Mouse (Mus musculus) retina, adult 2 months (tissue): ENCODE data around the gene 4933430I17Rik.
"Not testable (repeated sequence)": the region's sequence is repeated elsewhere in the genome, so short reads cannot be mapped to it uniquely, and the experiment has no call there.

Experiments used
- DNase-seq: peaks from one replicate; pipeline ENCODE4 v3.0.0-alpha.2; 2012; ENCODE audit warnings: low read depth, low spot score

The 4933430I17Rik gene

DNA sequence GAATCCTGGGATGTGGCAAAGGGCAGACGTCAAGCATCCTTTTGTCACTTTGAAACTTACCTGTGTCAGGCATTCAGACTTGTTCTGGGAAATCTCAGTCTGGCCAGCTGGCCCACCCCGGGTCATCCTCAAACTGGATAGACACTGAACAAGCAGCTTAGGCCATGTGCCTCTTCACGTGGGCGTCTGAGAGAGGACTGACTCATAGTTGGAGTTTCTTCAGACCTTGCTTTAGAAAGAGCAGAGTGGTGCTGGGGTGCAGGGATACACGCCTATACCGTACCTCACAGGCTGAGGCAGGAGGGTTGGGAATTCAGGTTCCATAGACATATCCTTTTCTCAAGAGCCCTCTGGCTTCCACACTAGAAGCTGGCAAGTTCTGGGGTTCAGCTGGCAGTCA is 18.6 kb downstream of the 4933430I17Rik start:
- no peak for DNase-seq

DNA sequence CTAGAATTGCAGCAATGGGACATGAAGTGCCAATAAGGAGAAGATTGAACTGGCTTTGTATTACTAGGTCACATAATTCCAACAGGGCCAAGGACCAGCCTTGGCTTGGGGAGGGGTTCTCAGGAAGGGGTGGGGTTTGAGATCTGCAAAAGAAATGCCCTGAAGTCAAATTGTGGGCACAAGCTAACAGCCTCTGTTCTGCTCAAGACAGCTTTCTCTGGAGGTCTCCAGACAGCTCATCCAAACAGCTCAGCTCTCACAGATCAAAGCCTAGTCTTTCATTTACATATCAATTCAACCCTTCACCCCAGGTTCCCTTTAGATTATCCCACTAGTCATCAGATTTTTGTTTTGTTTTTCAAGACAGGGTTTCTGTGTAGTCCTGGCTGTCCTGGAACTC is 19.6 kb downstream of the 4933430I17Rik start:
- no peak for DNase-seq

DNA sequence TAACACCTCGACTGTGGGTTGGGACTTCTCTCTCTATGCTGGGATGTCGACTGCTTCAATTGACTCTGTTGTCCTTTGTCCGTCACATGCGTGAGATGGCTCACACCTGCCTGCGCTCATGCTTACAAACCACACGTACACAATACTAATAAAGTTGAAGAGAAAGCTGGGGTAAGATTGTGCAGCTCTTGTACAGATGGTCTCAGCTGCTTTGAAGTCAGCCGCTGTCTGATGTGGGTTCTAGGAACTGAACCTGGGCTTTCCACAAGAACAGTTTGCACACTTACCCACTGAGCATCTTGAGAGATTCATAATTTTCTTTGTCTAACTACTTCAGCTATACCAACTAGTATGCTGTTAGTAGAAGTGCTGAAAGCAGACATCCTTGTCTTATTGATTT is 26.8 kb downstream of the 4933430I17Rik start:
- DNase-seq, result no peak

DNA sequence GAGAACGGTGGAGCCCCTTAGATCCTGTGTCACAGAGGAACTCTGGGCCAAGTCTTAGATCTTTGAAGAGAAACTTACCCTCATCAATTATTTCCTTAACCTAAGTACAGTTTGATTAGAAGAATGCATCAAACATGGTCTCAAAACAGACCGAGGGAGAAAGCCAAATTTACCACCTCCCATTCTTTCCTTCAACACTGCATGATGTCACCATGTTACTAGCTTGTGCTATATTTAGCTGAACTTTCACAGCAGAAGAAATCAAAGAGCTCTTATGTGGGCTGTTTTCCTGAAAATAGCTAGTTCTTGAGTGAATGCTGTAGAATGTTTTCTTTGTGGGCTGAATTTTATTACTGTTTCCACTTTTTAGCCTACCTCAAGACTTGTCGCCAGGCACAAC is 32.3 kb downstream of the 4933430I17Rik start:
- no peak for DNase-seq

DNA sequence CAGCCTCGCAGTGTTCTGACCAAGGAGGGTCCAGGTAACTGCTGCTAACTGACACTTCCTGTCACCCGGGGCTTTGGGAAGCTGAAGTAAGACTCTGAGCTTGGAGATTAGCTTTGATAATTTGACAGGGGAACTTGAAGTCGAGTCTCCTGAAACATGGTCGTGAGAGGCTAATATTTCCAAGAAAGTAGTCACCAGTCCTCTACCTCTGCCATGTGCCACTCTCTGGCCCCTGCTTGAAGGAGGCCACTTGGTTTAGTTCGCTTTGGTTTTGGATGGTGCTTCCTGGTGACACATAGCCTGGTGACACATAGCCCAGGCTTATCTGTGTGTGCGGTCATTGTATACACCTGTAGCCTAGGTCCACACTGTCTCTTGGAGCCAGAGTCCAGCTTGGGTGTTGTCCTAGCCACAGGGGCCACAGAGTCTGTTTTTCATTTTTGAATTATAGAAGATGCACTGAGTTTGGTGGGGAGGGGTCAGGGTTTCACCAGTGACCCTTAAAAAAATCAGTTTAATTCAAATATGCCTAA is 34.7 kb downstream of the 4933430I17Rik start, which contains the start of gene Rgs3:
Rgs3 (plus strand) TSS at position 51 of the 533 bp plus-strand sequence.
- DNase-seq, result no peak

DNA sequence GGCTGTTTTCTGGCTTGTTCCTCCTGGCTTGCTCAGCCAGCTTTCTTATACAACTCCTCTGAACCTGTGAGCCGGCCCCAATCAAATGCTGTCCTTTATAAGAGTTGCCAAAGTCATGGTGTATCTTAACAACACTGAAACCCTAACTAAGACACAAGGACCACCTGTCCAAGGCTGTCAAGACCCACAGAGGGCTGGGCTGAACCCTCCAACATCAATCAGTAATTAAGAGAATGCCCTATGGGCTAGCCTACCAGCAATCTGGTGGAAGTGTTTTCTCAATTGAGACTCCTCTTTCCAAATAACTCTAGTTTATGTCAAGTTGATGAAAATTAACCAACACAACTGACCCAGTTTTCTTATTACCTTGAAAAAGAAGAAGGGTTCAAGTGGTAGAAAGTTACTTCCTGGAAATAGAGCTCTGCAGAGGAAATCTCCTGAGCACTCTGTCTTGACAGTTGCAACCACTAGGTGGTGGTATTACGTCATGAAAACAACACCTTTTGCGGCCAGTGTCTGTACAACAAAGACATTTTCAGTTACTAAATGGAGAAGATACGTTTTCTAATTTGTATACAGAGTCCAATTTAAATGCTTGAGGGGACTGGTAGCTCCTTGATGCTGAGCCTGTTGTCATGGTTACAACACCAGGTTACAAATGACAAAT is 35.9 kb downstream of the 4933430I17Rik start:
- DNase-seq, result peak; percentile 63

DNA sequence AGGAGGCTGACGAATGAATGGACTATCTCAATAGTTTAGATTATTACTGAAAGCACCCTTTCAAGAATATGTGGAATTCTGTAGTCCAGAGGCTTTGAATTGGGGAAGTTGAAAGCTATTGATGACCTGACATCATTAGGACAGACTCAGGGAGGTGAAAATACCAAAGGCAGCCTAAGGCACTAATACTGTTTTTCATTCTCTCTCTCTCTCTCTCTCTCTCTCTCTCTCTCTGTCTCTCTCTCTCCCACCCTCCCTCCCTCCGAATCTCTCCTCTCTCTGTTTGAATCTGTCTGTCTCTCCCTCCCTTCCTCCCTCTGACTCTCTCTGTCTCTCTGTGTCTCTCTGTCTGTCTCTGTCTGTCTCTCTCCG is 36.4 kb downstream of the 4933430I17Rik start:
- DNase-seq, result no peak

DNA sequence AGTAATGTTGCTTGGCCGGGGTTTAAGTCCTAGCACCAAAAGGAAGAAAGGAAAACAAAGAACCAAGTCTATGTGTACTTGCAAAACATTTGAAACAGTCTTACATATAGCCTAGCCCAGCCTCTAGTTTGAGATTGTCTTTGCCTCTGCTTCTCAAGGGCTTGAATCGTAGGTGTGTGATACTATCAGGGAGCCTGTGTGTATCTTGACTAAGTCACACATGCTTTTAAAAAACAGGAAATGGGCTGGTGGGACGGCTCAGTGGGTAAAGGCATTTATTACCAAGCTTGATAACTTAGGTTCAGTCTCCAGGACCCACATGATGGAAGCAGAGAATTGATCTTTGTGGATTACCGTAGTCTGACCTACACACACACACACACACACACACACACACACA is 36.8 kb downstream of the 4933430I17Rik start:
- DNase-seq, result no peak

DNA sequence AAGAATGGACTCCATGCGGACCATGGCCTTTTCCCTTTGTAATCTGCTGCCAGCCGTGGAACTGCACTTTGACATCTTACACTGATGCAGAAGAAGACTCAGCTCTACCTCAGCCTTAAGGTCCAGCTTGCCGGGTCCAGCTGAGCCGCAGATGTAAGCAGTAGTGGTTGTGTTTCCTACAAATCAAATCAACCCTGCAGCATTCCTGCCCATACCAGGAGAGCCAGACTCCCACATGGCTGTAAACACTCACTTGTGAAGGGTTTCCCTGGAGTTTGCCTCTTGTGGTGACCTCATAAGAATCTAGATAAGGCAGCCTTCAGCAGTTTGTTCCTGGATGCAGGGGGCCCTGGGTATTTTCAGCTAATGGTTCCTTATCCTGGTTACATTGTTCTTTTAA is 41.4 kb downstream of the 4933430I17Rik start:
- no peak for DNase-seq

DNA sequence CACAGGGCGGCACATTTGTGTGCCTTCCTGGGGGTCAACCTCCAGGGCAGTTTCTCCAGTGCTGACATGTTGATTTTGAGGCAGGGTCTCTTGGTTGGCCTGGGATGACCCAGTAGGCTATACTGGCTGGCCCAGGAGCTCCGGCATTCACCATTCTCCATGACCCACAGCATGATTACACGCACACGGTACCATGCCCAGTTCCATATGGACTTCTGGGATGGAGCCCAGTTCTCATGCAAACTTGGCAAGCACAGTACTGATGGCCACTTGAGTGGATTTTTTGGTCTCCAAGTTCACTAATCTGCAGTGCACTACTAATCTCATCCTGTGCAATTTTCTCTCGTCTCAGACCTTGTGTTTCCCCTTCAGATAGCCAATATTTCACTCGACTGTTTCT is 42.5 kb downstream of the 4933430I17Rik start:
- no peak for DNase-seq

DNA sequence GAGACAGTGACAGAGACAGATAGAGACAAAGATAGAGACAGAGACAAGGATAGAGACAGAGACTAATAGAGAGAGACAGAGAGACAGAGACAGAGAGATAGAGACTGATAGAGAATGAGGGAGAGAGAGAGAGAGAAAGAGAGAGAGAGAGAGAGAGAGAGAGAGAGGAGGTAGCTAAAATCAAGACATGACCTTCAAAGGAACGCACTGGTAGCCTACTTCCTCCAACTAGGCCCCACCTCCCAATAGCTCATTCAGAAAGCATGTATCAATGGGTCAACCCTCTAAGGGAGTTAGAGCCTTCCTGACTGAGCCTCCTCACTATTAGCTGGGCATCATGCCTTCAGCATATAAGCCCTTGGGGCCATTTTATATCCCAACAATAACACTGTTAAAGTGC is 43.2 kb downstream of the 4933430I17Rik start:
- DNase-seq, result no peak

DNA sequence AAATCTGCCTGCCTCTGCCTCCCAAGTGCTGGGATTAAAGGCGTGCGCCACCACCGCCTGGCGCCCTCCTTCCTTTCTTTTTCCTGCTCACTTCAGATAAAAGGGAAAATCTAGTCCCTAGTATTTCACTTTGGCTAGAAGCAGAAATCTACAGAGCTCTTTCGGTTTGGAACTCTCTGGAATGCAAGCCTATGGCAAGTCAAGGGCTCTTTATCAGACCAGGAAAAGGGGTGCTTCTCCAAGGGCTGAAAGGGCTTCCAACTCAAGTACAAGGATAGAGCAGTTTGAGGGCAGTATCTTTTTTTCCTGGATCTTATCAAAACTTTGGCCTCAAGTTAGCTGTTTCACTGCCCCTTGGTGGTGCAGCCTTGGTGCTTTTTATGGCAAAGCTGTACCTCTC is 44.4 kb downstream of the 4933430I17Rik start:
- no peak for DNase-seq

DNA sequence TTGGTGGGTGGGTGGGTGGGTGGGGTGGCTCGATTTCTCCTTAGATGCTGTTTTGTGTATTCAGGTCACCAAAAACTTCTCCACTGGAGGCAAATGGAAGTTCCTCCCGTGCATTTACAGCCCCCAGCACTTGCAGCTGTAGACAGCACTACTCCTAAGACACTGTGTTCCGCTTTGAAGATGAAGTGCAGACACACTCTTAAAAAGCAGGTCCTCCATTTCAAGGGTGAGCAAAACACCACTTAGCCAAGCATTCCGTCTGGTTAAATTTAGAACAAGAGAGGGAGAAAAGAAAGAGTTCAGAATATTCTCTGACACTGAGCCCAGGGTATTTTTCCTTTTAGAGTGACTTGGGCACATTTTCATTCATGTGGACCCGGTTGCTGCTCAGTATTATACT is 44.9 kb downstream of the 4933430I17Rik start:
- no peak for DNase-seq

DNA sequence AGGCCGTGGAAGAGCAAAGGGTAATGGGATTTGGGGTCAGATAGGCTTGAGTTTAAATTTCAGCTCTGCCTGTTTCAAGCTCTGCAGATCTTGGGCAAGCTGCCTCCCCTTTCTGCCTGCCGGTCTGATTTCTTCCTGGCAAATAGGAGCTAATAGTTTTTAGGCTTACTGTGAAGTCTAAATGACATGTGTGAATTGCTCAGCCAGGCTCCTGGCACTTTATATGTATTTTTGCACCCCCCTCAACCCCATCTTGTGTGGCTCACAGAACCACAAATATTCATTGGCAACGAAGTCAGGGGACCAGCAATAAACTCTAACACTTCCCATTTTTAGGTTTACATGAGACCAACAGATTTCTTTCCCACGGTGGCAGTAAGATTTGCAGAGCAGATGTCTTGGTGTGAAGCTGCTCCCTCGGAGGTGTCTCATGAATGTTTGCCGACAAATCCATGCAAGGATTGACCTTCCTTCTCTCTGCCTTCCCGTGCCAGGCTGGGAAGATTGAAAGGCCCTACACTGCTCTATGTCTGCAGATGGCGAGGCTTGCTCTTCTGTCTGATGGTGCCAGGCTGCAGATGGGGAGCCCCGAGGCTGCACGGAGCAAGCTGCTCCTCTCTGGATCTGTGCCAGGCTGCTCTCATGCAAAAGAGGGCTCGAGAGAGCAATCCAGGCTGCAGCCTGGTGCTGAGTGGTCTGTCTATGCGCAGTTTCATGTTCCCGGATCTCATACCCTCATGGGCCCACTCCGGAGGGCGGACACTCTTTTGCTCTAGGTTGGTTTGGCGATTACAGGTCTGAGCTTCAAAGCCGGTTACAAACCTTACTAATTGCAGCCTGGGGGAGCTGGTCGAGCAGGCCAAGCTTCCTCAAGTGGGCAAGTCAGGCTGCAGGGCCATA is 57.4 kb downstream of the 4933430I17Rik start:
- no peak for DNase-seq

DNA sequence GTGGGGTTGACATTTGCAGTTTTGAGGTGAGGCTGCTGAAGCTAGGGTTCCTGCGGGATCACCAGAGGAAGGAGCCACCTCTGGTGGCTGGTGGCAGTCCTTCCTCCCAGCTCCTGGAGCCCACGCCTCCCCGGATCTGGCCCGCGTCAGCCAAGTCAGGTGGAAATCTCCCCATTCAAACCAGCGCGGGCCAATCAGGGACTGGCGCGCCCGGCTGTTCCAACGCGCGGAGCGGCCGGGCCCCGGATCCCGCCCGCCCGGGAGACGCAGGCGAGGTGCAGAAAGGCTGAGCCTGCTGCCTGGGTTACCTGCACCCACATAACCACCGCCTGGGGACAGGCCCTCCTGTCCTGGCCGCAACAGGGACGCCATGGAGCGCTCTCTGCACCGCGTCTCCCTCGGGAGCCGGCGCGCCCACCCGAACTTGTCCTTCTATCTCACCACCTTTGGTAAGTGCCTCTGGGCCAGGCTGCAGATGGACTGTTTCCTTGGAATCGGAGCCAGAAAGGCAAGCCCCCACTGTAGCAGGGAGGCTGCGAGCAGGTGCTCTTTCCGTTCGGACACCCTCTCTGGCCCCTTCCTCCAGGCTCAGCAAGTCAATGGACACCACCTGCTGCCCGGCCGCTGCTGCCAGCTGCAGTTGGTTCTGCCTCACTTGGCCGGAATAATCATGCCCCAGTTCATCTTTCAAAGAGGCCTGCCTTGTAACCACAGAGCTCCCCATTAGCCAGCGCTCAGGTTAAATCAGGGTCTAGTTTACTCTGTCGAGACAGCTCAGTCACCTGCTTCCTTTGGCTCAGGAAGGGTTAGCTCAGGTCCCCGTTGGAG is 58.3 kb downstream of the 4933430I17Rik start:
- DNase-seq, result no peak

DNA sequence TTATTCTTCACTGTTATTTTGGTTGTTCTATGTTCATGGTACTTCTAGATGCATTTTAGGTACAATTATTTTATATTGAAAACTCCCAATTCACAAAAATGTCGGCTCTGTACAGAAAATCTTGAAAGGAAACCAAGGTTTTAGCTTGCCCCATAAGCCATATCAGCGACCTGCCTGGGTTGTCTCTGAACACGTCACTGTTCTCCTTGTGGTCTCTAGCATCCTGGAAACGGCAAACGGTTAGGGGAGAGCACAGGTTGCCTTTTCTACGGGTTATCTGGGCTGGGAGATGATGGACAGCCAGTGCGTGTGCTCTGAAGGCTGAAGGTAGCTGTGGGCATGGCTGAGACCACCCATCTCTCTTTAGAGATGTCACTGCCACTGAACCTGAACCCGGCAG is 61.9 kb downstream of the 4933430I17Rik start:
- DNase-seq, result no peak

DNA sequence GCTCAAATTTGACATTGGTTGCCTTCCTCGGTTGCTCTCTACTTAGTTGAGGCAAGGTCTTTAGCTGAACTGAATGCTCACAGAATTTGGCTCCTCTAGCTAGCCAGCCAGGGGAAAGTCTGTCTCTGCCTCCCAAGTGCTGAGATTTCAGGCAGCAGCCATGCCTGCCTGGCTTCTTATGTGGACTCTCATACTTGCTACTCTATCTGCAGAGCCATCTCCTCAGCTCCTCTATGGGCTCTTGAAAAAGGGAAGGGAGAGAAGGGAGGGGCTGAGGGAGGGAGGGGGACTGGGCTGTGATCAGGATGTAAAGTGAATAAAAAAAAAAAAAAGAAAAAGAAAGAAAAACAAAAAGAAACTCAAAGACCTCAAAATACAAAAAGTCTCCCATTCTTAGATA is 65.7 kb downstream of the 4933430I17Rik start:
- DNase-seq, result no peak

DNA sequence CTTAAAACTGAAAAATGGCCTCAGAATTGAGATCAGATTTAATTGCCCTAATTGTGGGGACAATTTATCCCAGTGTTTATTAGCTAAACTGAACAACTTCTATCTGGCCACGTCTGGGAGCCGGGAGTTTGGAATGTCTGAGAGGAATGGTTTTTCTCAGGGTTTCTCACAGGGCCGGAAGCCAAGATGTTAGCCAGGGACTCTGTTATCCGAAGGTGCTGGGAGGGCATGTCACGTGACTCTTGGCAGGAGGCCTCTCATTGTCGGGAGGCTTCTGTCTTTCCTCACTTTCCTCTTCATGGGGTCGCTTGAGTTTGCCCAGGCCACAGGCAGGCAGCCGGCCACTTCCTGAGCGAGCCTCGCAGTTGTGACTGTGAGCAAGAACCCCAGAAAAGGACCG is 66.2 kb downstream of the 4933430I17Rik start:
- no peak for DNase-seq

DNA sequence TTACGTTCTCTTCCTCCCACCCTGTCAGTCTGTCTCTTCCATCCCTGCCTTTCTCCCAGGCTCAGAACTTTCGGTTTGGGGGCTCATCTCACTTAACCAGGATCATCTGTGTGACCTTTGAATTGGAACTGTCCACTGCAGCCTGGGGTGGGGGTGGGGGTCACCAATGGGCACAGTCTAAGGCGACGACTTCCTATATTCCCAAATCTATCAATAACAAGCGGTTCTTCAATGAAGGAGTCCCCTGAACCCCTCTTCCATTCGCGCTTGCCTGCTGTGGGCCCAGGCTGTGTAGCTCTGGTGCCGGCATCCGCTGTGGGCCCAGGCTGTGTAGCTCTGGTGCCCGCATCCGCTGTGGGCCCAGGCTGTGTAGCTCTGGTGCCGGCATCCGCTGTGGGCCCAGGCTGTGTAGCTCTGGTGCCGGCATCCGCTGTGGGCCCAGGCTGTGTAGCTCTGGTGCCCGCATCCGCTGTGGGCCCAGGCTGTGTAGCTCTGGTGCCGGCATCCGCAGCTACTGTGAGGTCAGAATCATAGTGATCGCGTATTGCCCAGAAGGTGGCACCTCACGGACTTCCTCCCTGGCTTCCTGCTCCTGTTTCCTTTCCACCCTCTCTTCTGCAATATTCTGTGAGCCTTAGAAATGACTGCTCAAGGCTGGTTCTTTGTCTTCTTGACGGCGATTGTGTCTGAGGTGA is 68.5 kb downstream of the 4933430I17Rik start:
- DNase-seq, result not testable (repeated sequence)

DNA sequence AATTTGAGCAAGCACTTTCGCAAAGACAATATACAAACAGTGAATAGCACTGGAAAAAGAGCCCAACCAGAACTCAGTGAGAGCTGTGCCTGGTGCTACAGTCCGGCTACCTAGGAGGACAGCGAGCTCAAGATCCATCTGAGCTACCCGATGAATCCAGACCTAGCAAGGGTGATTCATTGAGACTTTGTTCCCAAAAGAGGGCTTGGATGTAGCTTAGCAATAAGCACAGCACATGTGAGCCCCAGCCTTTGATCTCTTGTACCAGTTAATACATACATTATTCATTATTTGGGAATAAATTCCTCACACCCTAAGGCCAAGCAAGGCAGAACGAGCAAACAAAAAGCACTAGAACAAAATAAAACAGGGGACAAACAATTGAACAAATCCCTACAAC is 69.3 kb downstream of the 4933430I17Rik start:
- DNase-seq, result no peak

DNA sequence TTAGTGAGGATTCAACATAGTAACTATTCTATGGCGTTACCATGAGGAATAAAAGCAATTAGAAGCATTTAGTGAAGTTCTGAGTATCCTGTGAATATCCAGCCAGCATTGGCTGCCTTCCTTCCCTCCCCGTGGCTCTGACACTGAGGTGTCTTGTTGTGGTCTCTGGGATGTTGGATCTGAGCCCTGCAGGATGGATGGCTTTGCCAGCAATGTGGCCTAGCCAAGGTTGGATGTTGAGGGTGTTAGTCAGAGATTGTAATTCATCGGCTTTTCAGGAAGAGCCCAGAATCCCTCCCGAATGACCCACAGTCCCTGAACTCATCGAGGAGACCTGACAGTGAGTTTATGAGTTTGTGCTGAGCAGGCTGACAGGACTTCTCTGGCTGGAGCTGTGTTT is 70.9 kb downstream of the 4933430I17Rik start:
- no peak for DNase-seq
